Mouse (Mus musculus) layer of hippocampus, adult 6 months (tissue): Measurements from ENCODE around the gene Olfr786. TPM values are rescaled to one million over a fixed set of nuclear protein-coding genes. Genes with fewer than 3 reads are reported as not detected.

ENCODE experiments used
- long read RNA-seq, 2 experiments: library from polyadenylated mRNA; unstranded; transcript quantifications; one replicate each; pipeline ENCODE4 v2.0.0; 2019 to 2020
- polyA plus RNA-seq: library from polyadenylated mRNA; unstranded; fragments of <200 nt; fragmentation: Nextera tagmentation; gene quantifications from 2 replicates; pipeline ENCODE4 v1.2.3, GENCODE M21; 2021

Gene Olfr786
- polyA plus RNA-seq, result not detected in 2 replicates
- long read RNA-seq, experiment 1, result 0 reads
- long read RNA-seq, experiment 2, result 0 reads

GRCm38 (mm10) chr10:129427006-129427405 is at the start of gene Olfr786:
Gene Olfr786, plus strand, starts transcription at chr10:129427306.

GRCm38 (mm10) chr10:129383783-129384182 is 43.3 kb upstream of the Olfr786 start, which contains the start of gene Olfr784:
Gene Olfr784, plus strand, starts transcription at chr10:129384083.

GRCm38 (mm10) chr10:129405126-129405525 is 22.0 kb upstream of the Olfr786 start, which contains the start of gene Olfr785:
Gene Olfr785, plus strand, starts transcription at chr10:129405426.

GRCm38 (mm10) chr10:129461562-129461961 is 34.5 kb downstream of the Olfr786 start, which contains the start of gene Olfr787:
Gene Olfr787, plus strand, starts transcription at chr10:129461862.

GRCm38 (mm10) chr10:129470698-129471097 is 43.6 kb downstream of the Olfr786 start, which contains the start of gene Olfr788:
Gene Olfr788, plus strand, starts transcription at chr10:129470998.

GRCm38 (mm10) chr10:129484452-129484851 is 57.3 kb downstream of the Olfr786 start, which contains the start of gene Olfr789:
Gene Olfr789, plus strand, starts transcription at chr10:129484752.

Other genes starting within 250 kb of the Olfr786 start
- gene Olfr772, start 249.4 kb upstream of the Olfr786 start, polyA plus RNA-seq, result not detected in 2 replicates
- not detected in 2 replicates for gene Olfr773, start 239.9 kb upstream of the Olfr786 start, polyA plus RNA-seq
- not detected in 2 replicates for gene Olfr774, start 191.1 kb upstream of the Olfr786 start, polyA plus RNA-seq
- not detected in 2 replicates for gene Olfr775, start 178.9 kb upstream of the Olfr786 start, polyA plus RNA-seq
- gene Olfr776, start 168.2 kb upstream of the Olfr786 start, polyA plus RNA-seq, result not detected in 2 replicates
- not detected in 2 replicates for gene Olfr777, start 155.8 kb upstream of the Olfr786 start, polyA plus RNA-seq
- gene Olfr780, start 109.2 kb upstream of the Olfr786 start, polyA plus RNA-seq, result not detected in 2 replicates
- gene Olfr781, start 98.5 kb upstream of the Olfr786 start, polyA plus RNA-seq, result not detected in 2 replicates
- not detected in 2 replicates for gene Olfr782, start 78.5 kb upstream of the Olfr786 start, polyA plus RNA-seq
- gene Olfr784, start 43.2 kb upstream of the Olfr786 start, polyA plus RNA-seq, result not detected in 2 replicates
- gene Olfr785, start 21.9 kb upstream of the Olfr786 start, polyA plus RNA-seq, result not detected in 2 replicates
- not detected in 2 replicates for gene Olfr787, start 34.6 kb downstream of the Olfr786 start, polyA plus RNA-seq
- not detected in 2 replicates for gene Olfr788, start 43.7 kb downstream of the Olfr786 start, polyA plus RNA-seq
- not detected in 2 replicates for gene Olfr789, start 57.4 kb downstream of the Olfr786 start, polyA plus RNA-seq
- gene Olfr790, start 71.2 kb downstream of the Olfr786 start, polyA plus RNA-seq, result not detected in 2 replicates
- gene Olfr791, start 94.5 kb downstream of the Olfr786 start, polyA plus RNA-seq, result not detected in 2 replicates
- not detected in 2 replicates for gene Olfr792, start 111.9 kb downstream of the Olfr786 start, polyA plus RNA-seq
- gene Olfr794, start 140.3 kb downstream of the Olfr786 start, polyA plus RNA-seq, result not detected in 2 replicates
- gene Olfr796, start 185.3 kb downstream of the Olfr786 start, polyA plus RNA-seq, result not detected in 2 replicates
- not detected in 2 replicates for gene Olfr798, start 200.6 kb downstream of the Olfr786 start, polyA plus RNA-seq
- gene Olfr799, start 210.2 kb downstream of the Olfr786 start, polyA plus RNA-seq, result not detected in 2 replicates
- gene Olfr800, start 230.4 kb downstream of the Olfr786 start, polyA plus RNA-seq, result not detected in 2 replicates
- not detected in 2 replicates for gene Olfr801, start 246.6 kb downstream of the Olfr786 start, polyA plus RNA-seq